Mouse (Mus musculus) MEL (cell line): ENCODE results near the gene Cx3cr1. TPM values are rescaled to one million over a fixed set of nuclear protein-coding genes. Genes with fewer than 3 reads are reported as not detected.

Experiments used
- DNase-seq: peaks from one replicate; pipeline ENCODE4 v3.0.0; 2011; ENCODE audit warnings: low read depth, low spot score
- H3K27ac ChIP-seq: 2 replicates; pipeline ENCODE4 v1.5.1; 2012; ENCODE audit warnings: low read depth, mild to moderate bottlenecking, control low read depth, low read length, moderate library complexity; ENCODE audit not compliant: control insufficient read depth
- H3K27me3 ChIP-seq, 2 experiments: fragments of 150-350 bp in 1 of 2; sonication (generic) in 1 of 2; 2 replicates each; pipeline ENCODE4 v1.6.1; 2012; ENCODE audit warnings: low read length in 2 of 2, mild to moderate bottlenecking in 2 of 2, improper control_type of control experiment in 1 of 2, moderate library complexity in 1 of 2; ENCODE audit not compliant: insufficient read depth in 2 of 2, control insufficient read depth in 1 of 2
- H3K36me3 ChIP-seq, 2 experiments: 2 replicates each; pipeline ENCODE4 v1.6.1; 2012 to 2014; ENCODE audit warnings: low read length in 2 of 2, improper control_type of control experiment in 1 of 2, inconsistent platforms in 1 of 2, mild to moderate bottlenecking in 1 of 2; ENCODE audit not compliant: insufficient read depth in 2 of 2, control insufficient read depth in 1 of 2
- H3K4me1 ChIP-seq, 2 experiments: fragments of 150-350 bp in 1 of 2; sonication (generic) in 1 of 2; 2 replicates each; pipeline ENCODE4 v1.6.1; 2012; ENCODE audit warnings: low read length in 2 of 2, improper control_type of control experiment in 1 of 2, mild to moderate bottlenecking in 1 of 2; ENCODE audit not compliant: insufficient read depth in 2 of 2, control insufficient read depth in 1 of 2
- H3K4me3 ChIP-seq, 2 experiments: fragments of 150-350 bp in 1 of 2; sonication (generic) in 1 of 2; 2 replicates each; pipeline ENCODE4 v1.5.1; 2012; ENCODE audit warnings: low read depth in 2 of 2, low read length in 2 of 2, mild to moderate bottlenecking in 2 of 2, moderate library complexity in 2 of 2, control low read depth in 1 of 2, improper control_type of control experiment in 1 of 2; ENCODE audit not compliant: control insufficient read depth in 1 of 2, insufficient read depth in 1 of 2
- H3K79me2 ChIP-seq: 2 replicates; pipeline ENCODE4 v1.6.1; 2012; ENCODE audit warnings: mild to moderate bottlenecking, low read length, moderate library complexity; ENCODE audit not compliant: control insufficient read depth, poor library complexity, insufficient read depth
- H3K9ac ChIP-seq: 2 replicates; pipeline ENCODE4 v1.6.1; 2012; ENCODE audit warnings: low read depth, mild to moderate bottlenecking, control low read depth, low read length, moderate library complexity; ENCODE audit not compliant: control insufficient read depth, poor library complexity, severe bottlenecking
- H3K9me3 ChIP-seq: fragments of 150-350 bp; sonication (generic); replicated peaks from 2 replicates; pipeline ENCODE4 v1.6.1; 2012; ENCODE audit warnings: mild to moderate bottlenecking, low read length, improper control_type of control experiment, moderate library complexity; ENCODE audit not compliant: insufficient read depth
- BHLHE40 ChIP-seq: IDR thresholded peaks from 2 replicates; pipeline ENCODE4 v1.6.1; 2012; ENCODE audit warnings: low read depth, mild to moderate bottlenecking, inconsistent platforms, low read length, improper control_type of control experiment, borderline replicate concordance
- CHD2 ChIP-seq: IDR thresholded peaks from 2 replicates; pipeline ENCODE4 v1.6.1; 2011; ENCODE audit warnings: low read length, improper control_type of control experiment
- CTCF ChIP-seq, 3 experiments: IDR thresholded peaks in 2 of 3; conservative IDR thresholded peaks in 1 of 3; 2 replicates each; pipeline ENCODE4 v1.5.1; 2011 to 2012; ENCODE audit warnings: low read length in 3 of 3, low read depth in 2 of 3, mild to moderate bottlenecking in 2 of 3, improper control_type of control experiment in 1 of 3, inconsistent platforms in 1 of 3, mixed read lengths in 1 of 3, moderate library complexity in 1 of 3; ENCODE audit not compliant: control insufficient read depth in 1 of 3, insufficient read depth in 1 of 3, poor library complexity in 1 of 3, severe bottlenecking in 1 of 3
- ETS1 ChIP-seq: IDR thresholded peaks from 2 replicates; pipeline ENCODE4 v1.6.1; 2012; ENCODE audit warnings: low read depth, mild to moderate bottlenecking, inconsistent platforms, low read length, improper control_type of control experiment, moderate library complexity
- GABPA ChIP-seq: IDR thresholded peaks from 2 replicates; pipeline ENCODE4 v1.6.1; 2012; ENCODE audit warnings: low read depth, mild to moderate bottlenecking, inconsistent platforms, low read length, improper control_type of control experiment, moderate library complexity
- HCFC1 ChIP-seq: IDR thresholded peaks from 2 replicates; pipeline ENCODE4 v1.6.1; 2012; ENCODE audit warnings: low read depth, mild to moderate bottlenecking, inconsistent platforms, low read length, improper control_type of control experiment, moderate library complexity
- JUND ChIP-seq: IDR thresholded peaks from 2 replicates; pipeline ENCODE4 v1.6.1; 2011; ENCODE audit warnings: low read depth, mild to moderate bottlenecking, improper control_type of control experiment, low read length
- MAFK ChIP-seq: IDR thresholded peaks from 2 replicates; pipeline ENCODE4 v1.6.1; 2011; ENCODE audit warnings: low read depth, mild to moderate bottlenecking, low read length, improper control_type of control experiment, borderline replicate concordance
- MEF2A ChIP-seq: IDR thresholded peaks from 2 replicates; pipeline ENCODE4 v1.6.1; 2014; ENCODE audit warnings: low read depth, mild to moderate bottlenecking, inconsistent platforms, low read length, improper control_type of control experiment; ENCODE audit not compliant: poor library complexity, insufficient replicate concordance, severe bottlenecking; ENCODE audit errors: extremely low read depth
- MXI1 ChIP-seq: IDR thresholded peaks from 2 replicates; pipeline ENCODE4 v1.6.1; 2011; ENCODE audit warnings: mild to moderate bottlenecking, low read depth, low read length, improper control_type of control experiment
- MYB ChIP-seq: IDR thresholded peaks from 2 replicates; pipeline ENCODE4 v1.6.1; 2011; ENCODE audit warnings: mild to moderate bottlenecking, low read depth, low read length, improper control_type of control experiment
- MYC ChIP-seq: IDR thresholded peaks from 2 replicates; pipeline ENCODE4 v1.6.1; 2011; ENCODE audit warnings: low read depth, mild to moderate bottlenecking, low read length, improper control_type of control experiment, moderate library complexity
- POLR2A ChIP-seq, 2 experiments: IDR thresholded peaks; 2 replicates each; pipeline ENCODE4 v1.6.1; 2011 to 2012; ENCODE audit warnings: low read length in 2 of 2, mild to moderate bottlenecking in 2 of 2, control low read depth in 1 of 2, improper control_type of control experiment in 1 of 2, low read depth in 1 of 2, moderate library complexity in 1 of 2; ENCODE audit not compliant: control insufficient read depth in 1 of 2, insufficient read depth in 1 of 2, poor library complexity in 1 of 2
- POLR2AphosphoS2 ChIP-seq: IDR thresholded peaks from 2 replicates; pipeline ENCODE4 v1.6.1; 2011; ENCODE audit warnings: low read length, improper control_type of control experiment
- RAD21 ChIP-seq: IDR thresholded peaks from 2 replicates; pipeline ENCODE4 v1.6.1; 2011; ENCODE audit warnings: mild to moderate bottlenecking, low read depth, low read length, improper control_type of control experiment
- RCOR1 ChIP-seq: IDR thresholded peaks from 2 replicates; pipeline ENCODE4 v1.6.1; 2012; ENCODE audit warnings: low read depth, mild to moderate bottlenecking, inconsistent platforms, low read length, improper control_type of control experiment
- TCF12 ChIP-seq: IDR thresholded peaks from 2 replicates; pipeline ENCODE4 v1.6.1; 2014; ENCODE audit warnings: low read depth, mild to moderate bottlenecking, inconsistent platforms, low read length, improper control_type of control experiment, moderate library complexity
- UBTF ChIP-seq: IDR thresholded peaks from 2 replicates; pipeline ENCODE4 v1.6.1; 2012; ENCODE audit warnings: low read depth, mild to moderate bottlenecking, inconsistent platforms, low read length, improper control_type of control experiment, moderate library complexity, borderline replicate concordance; ENCODE audit not compliant: insufficient read depth
- USF1 ChIP-seq: IDR thresholded peaks from 2 replicates; pipeline ENCODE4 v1.6.1; 2014; ENCODE audit warnings: low read depth, mild to moderate bottlenecking, inconsistent platforms, low read length, improper control_type of control experiment, moderate library complexity
- ZNF384 ChIP-seq: IDR thresholded peaks from 2 replicates; pipeline ENCODE4 v1.6.1; 2012; ENCODE audit warnings: low read depth, mild to moderate bottlenecking, inconsistent platforms, low read length, improper control_type of control experiment
- polyA plus RNA-seq, 2 experiments: library from polyadenylated mRNA; stranded (reverse) in 1 of 2; unstranded in 1 of 2; fragments of >175 nt in 1 of 2; fragments of >200 nt in 1 of 2; gene quantifications; 2 replicates each; pipeline versions ENCODE4 v1.2.1 to v1.2.4; 2012; ENCODE audit warnings: low replicate concordance in 2 of 2, low read depth in 1 of 2; ENCODE audit not compliant: insufficient read length in 2 of 2, insufficient read depth in 1 of 2, missing spikeins in 1 of 2
- total RNA-seq: library from RNA; depleted of rRNA; stranded (reverse); fragments of 300-350 nt; gene quantifications from 2 replicates; pipeline ENCODE4 v1.2.3, GENCODE M21; 2012

Cx3cr1 gene
- total and polyA plus RNA-seq, 3 experiments = not detected

GRCm38 (mm10) chr9:120005936-120006335 lies 63.7 kb downstream of the Cx3cr1 start (continued):
- TF ChIP-seq USF1 (no peak), POLR2A (IDR thresholded peaks at IDR 0.05; ENCODE audit: control insufficient read depth in 1 of 2, insufficient read depth in 1 of 2, low read depth in 1 of 2, low read length in 2 of 2, poor library complexity in 1 of 2) (no peak), MXI1 (no peak)

GRCm38 (mm10) chr9:120002893-120003292 lies 66.8 kb downstream of the Cx3cr1 start:
- no peak overlapping the region for H3K4me3 ChIP-seq
- H3K9me3 ChIP-seq = no peaks in the 10 kb centered on the region
- peaks cover 0 to under 1% of the 10 kb centered on the region in 2 experiments; a peak in 1 of 4 replicates for H3K27me3 ChIP-seq
- H3K79me2 ChIP-seq = no peaks in the 10 kb centered on the region
- TF ChIP-seq MYC = no peak
- no peak for TF ChIP-seq RCOR1
- TF ChIP-seq MEF2A = no peak
- TF ChIP-seq CTCF (IDR thresholded peaks at IDR 0.05 in 2 of 3, conservative IDR thresholded peaks at IDR 0.05 in 1 of 3; ENCODE audit: control insufficient read depth in 1 of 3, insufficient read depth in 1 of 3, low read depth in 2 of 3, low read length in 3 of 3, poor library complexity in 1 of 3, severe bottlenecking in 1 of 3) = no peak
- no peak for TF ChIP-seq UBTF
- TF ChIP-seq BHLHE40 = no peak
- TF ChIP-seq ZNF384 = no peak
- TF ChIP-seq POLR2AphosphoS2 = no peak
- TF ChIP-seq JUND = no peak
- TF ChIP-seq HCFC1 = no peak
- no peak for TF ChIP-seq USF1
- no peak for TF ChIP-seq GABPA
- peaks cover 0 to 5% of the 10 kb centered on the region in 2 experiments; a peak in 1 of 4 replicates for H3K4me1 ChIP-seq
- H3K27ac ChIP-seq = no peak overlapping the region
- no peak overlapping the region for H3K9ac ChIP-seq
- no peak for DNase-seq
- peaks cover 0 to 7% of the 10 kb centered on the region in 2 experiments; a peak in 1 of 4 replicates for H3K36me3 ChIP-seq

GRCm38 (mm10) chr9:120001945-120002725 lies 67.5 kb downstream of the Cx3cr1 start:
- Histone ChIP-seq H3K4me3 (peak overlapping the region; percentile 65 to 66), H3K9me3 (no peaks in the 10 kb centered on the region), H3K36me3 (peaks cover 0 to 7% of the 10 kb centered on the region in 2 experiments; a peak in 1 of 4 replicates), H3K4me1 (peaks cover 0 to 5% of the 10 kb centered on the region in 2 experiments; a peak in 1 of 4 replicates), H3K79me2 (no peaks in the 10 kb centered on the region), H3K27ac (no peak overlapping the region), H3K27me3 (no peaks in the 10 kb centered on the region; a peak in 1 of 4 replicates), H3K9ac (peak overlapping the region; percentile 69)
- TF ChIP-seq HCFC1 = peak; percentile 31; the same call in 1 of the 2 replicates
- no peak for TF ChIP-seq MAFK
- TF ChIP-seq TCF12 = 0 out of 2 replicates have a peak, but pooled peaks have one; percentile 23
- no peak for TF ChIP-seq CHD2
- no peak for TF ChIP-seq RAD21
- peak; percentile 80 for TF ChIP-seq ETS1
- TF ChIP-seq MYB = no peak
- peak; percentile 87 for DNase-seq
